Mouse (Mus musculus) spleen, adult 2 months (tissue): ENCODE data around the gene Inpp5f.

ENCODE experiments used
- CTCF ChIP-seq: fragments of 200-500 bp; IDR thresholded peaks from 2 replicates; pipeline ENCODE4 v1.5.1; 2011; ENCODE audit warnings: mild to moderate bottlenecking, inconsistent platforms; ENCODE audit not compliant: insufficient read depth, insufficient read length, insufficient replicate concordance; ENCODE audit errors: extremely low read depth
- POLR2A ChIP-seq: fragments of 200-500 bp; IDR thresholded peaks from 2 replicates; pipeline ENCODE4 v1.6.1; 2011; ENCODE audit warnings: low read depth, low read length, inconsistent platforms

DNA sequence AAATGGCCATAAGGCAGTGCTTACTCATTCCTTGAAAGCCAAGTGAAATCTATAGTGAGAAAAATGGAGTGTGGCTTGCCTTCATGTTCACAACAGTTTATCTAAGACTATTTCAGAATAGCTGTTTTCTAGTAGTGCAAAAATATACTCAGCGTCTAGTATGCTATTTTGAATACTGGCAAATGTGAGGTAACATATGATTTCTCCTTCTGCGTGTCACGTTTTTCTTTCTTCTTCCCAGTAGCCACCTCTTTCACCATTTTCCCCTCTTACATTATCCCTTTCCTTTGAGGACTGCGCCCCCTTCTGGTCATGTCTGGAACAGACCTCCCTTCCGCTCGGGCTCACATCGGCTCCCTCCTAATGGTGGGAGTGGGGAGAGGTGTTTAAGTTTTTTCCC lies 78.9 kb downstream of the Inpp5f start:
- no peak for TF ChIP-seq POLR2A
- peak; percentile 98 for TF ChIP-seq CTCF
